Mouse (Mus musculus) CH12.LX (cell line): ENCODE data around the gene Atp9a. TPM values are rescaled to one million over a fixed set of nuclear protein-coding genes. Genes with fewer than 3 reads are reported as not detected.

Source experiments
- DNase-seq: peaks from one replicate; pipeline ENCODE4 v3.0.0-alpha.2; 2013; ENCODE audit errors: extremely low read depth
- H3K27ac ChIP-seq: 2 replicates; pipeline ENCODE4 v1.5.1; 2012; ENCODE audit warnings: low read depth, mild to moderate bottlenecking, control low read depth, moderate library complexity; ENCODE audit not compliant: insufficient read depth
- H3K27me3 ChIP-seq: replicated peaks from 2 replicates; pipeline ENCODE3; 2012; ENCODE audit warnings: inconsistent platforms
- H3K36me3 ChIP-seq, 2 experiments: replicated peaks in 1 of 2; 2 replicates each; pipeline versions ENCODE3 to v1.6.1; 2012; ENCODE audit warnings: inconsistent platforms in 1 of 2, low read length in 1 of 2, mild to moderate bottlenecking in 1 of 2, mixed read lengths in 1 of 2, moderate library complexity in 1 of 2; ENCODE audit not compliant: control insufficient read depth in 1 of 2, insufficient read depth in 1 of 2
- H3K4me1 ChIP-seq, 2 experiments: 2 replicates each; pipeline ENCODE4 v1.6.1; 2012; ENCODE audit warnings: inconsistent platforms in 1 of 2, moderate library complexity in 1 of 2; ENCODE audit not compliant: insufficient read depth in 2 of 2, control insufficient read depth in 1 of 2
- H3K4me2 ChIP-seq: 2 replicates; pipeline ENCODE4 v1.6.1; 2012; ENCODE audit warnings: low read depth, mild to moderate bottlenecking, control low read depth; ENCODE audit not compliant: poor library complexity, insufficient read depth, severe bottlenecking
- H3K4me3 ChIP-seq, 3 experiments: fragments of 150-350 bp in 1 of 3; sonication (generic) in 1 of 3; replicated peaks in 1 of 3; 2 replicates each; pipeline versions ENCODE3 to v1.5.1; 2011 to 2012; ENCODE audit warnings: low read depth in 2 of 3, low read length in 2 of 3, mild to moderate bottlenecking in 2 of 3, moderate library complexity in 2 of 3, control low read depth in 1 of 3, improper control_type of control experiment in 1 of 3, inconsistent platforms in 1 of 3, mixed read lengths in 1 of 3; ENCODE audit not compliant: poor library complexity in 1 of 3
- H3K79me2 ChIP-seq: replicated peaks from 2 replicates; pipeline ENCODE4 v1.6.1; 2012; ENCODE audit warnings: mild to moderate bottlenecking, moderate library complexity; ENCODE audit not compliant: control insufficient read depth, poor library complexity, insufficient read depth, severe bottlenecking; ENCODE audit errors: extremely low read depth
- H3K9ac ChIP-seq: 2 replicates; pipeline ENCODE4 v1.6.1; 2012; ENCODE audit warnings: low read depth, mild to moderate bottlenecking, control low read depth, moderate library complexity; ENCODE audit not compliant: insufficient read depth
- H3K9me3 ChIP-seq: replicated peaks from 2 replicates; pipeline ENCODE3; 2012; ENCODE audit warnings: low read length, inconsistent platforms, mixed read lengths
- BHLHE40 ChIP-seq: IDR thresholded peaks from 2 replicates; pipeline ENCODE4 v1.6.1; 2011; ENCODE audit warnings: mild to moderate bottlenecking, low read depth, low read length, improper control_type of control experiment
- CHD1 ChIP-seq: IDR thresholded peaks from 2 replicates; pipeline ENCODE4 v1.6.1; 2012; ENCODE audit warnings: low read depth, low read length, improper control_type of control experiment, inconsistent platforms
- CHD2 ChIP-seq: IDR thresholded peaks from 2 replicates; pipeline ENCODE4 v1.6.1; 2011; ENCODE audit warnings: low read length, improper control_type of control experiment
- CTCF ChIP-seq, 2 experiments: IDR thresholded peaks in 1 of 2; conservative IDR thresholded peaks in 1 of 2; 2 replicates each; pipeline ENCODE4 v1.5.1; 2011 to 2012; ENCODE audit warnings: low read depth in 2 of 2, low read length in 2 of 2, improper control_type of control experiment in 1 of 2, inconsistent platforms in 1 of 2, mild to moderate bottlenecking in 1 of 2, moderate library complexity in 1 of 2
- EP300 ChIP-seq: IDR thresholded peaks from 2 replicates; pipeline ENCODE4 v1.6.1; 2011; ENCODE audit warnings: low read length, improper control_type of control experiment
- ETS1 ChIP-seq: conservative IDR thresholded peaks from 2 replicates; pipeline ENCODE4 v1.6.1; 2012; ENCODE audit warnings: low read depth, mild to moderate bottlenecking, inconsistent platforms, low read length, improper control_type of control experiment, moderate library complexity
- GABPA ChIP-seq: IDR thresholded peaks from 2 replicates; pipeline ENCODE4 v1.6.1; 2012; ENCODE audit warnings: low read depth, low read length, improper control_type of control experiment, inconsistent platforms; ENCODE audit not compliant: insufficient replicate concordance
- HCFC1 ChIP-seq: IDR thresholded peaks from 2 replicates; pipeline ENCODE4 v1.6.1; 2012; ENCODE audit warnings: low read depth, mild to moderate bottlenecking, inconsistent platforms, low read length, improper control_type of control experiment
- IRF4 ChIP-seq: IDR thresholded peaks from 2 replicates; pipeline ENCODE4 v1.6.1; 2014; ENCODE audit warnings: low read depth, mild to moderate bottlenecking, inconsistent platforms, low read length, improper control_type of control experiment
- JUN ChIP-seq: IDR thresholded peaks from 2 replicates; pipeline ENCODE4 v1.6.1; 2011; ENCODE audit warnings: low read depth, mild to moderate bottlenecking, low read length, improper control_type of control experiment, moderate library complexity; ENCODE audit not compliant: insufficient read depth
- JUND ChIP-seq: conservative IDR thresholded peaks from 2 replicates; pipeline ENCODE4 v1.6.1; 2011; ENCODE audit warnings: low read depth, low read length, improper control_type of control experiment
- MAX ChIP-seq: IDR thresholded peaks from 2 replicates; pipeline ENCODE4 v1.6.1; 2011; ENCODE audit warnings: low read length, improper control_type of control experiment
- MAZ ChIP-seq: IDR thresholded peaks from 2 replicates; pipeline ENCODE4 v1.6.1; 2012; ENCODE audit warnings: low read depth, mild to moderate bottlenecking, inconsistent platforms, low read length, improper control_type of control experiment, moderate library complexity
- NELFE ChIP-seq: IDR thresholded peaks from 2 replicates; pipeline ENCODE4 v1.6.1; 2011; ENCODE audit warnings: low read depth, low read length, improper control_type of control experiment
- NRF1 ChIP-seq: IDR thresholded peaks from 2 replicates; pipeline ENCODE4 v1.6.1; 2014; ENCODE audit warnings: low read depth, mild to moderate bottlenecking, inconsistent platforms, low read length, improper control_type of control experiment, moderate library complexity
- PAX5 ChIP-seq: IDR thresholded peaks from 2 replicates; pipeline ENCODE4 v1.6.1; 2012; ENCODE audit warnings: low read length, inconsistent platforms, mixed read lengths
- POLR2A ChIP-seq: IDR thresholded peaks from 2 replicates; pipeline ENCODE4 v1.6.1; 2011; ENCODE audit warnings: low read depth, mild to moderate bottlenecking, improper control_type of control experiment, low read length
- TCF12 ChIP-seq: IDR thresholded peaks from 2 replicates; pipeline ENCODE4 v1.6.1; 2014; ENCODE audit warnings: low read depth, mild to moderate bottlenecking, inconsistent platforms, low read length, improper control_type of control experiment
- UBTF ChIP-seq: IDR thresholded peaks from 2 replicates; pipeline ENCODE4 v1.6.1; 2012; ENCODE audit warnings: low read depth, mild to moderate bottlenecking, inconsistent platforms, low read length, improper control_type of control experiment, moderate library complexity
- USF2 ChIP-seq: conservative IDR thresholded peaks from 2 replicates; pipeline ENCODE4 v1.6.1; 2011; ENCODE audit warnings: low read depth, low read length, improper control_type of control experiment
- ZMIZ1 ChIP-seq: IDR thresholded peaks from 2 replicates; pipeline ENCODE4 v1.6.1; 2012; ENCODE audit warnings: low read depth, mild to moderate bottlenecking, inconsistent platforms, low read length, improper control_type of control experiment
- ZNF384 ChIP-seq: IDR thresholded peaks from 2 replicates; pipeline ENCODE4 v1.6.1; 2012; ENCODE audit warnings: low read depth, low read length, improper control_type of control experiment, inconsistent platforms
- dilution Hi-C: fragments of 300-500 bp; cut with MboI; formaldehyde crosslinking; loops from 2 replicates; pipeline ENCODE4 v1.14.3; 2020; ENCODE audit warnings: low sequenced_read_pairs; ENCODE audit not compliant: extremely low pct_unique_long_range_greater_than_20kb, extremely low pct_ligation_motif_present
- in situ Hi-C: fragments of 300-500 bp; cut with MboI; formaldehyde crosslinking; loops from 3 replicates; pipeline ENCODE4 v1.14.3; 2019; ENCODE audit warnings: low sequenced_read_pairs, low pct_ligation_motif_present, low pct_unique_long_range_greater_than_20kb, mixed read lengths
- polyA plus RNA-seq: library from polyadenylated mRNA; unstranded; fragments of >175 nt; gene quantifications from 2 replicates; pipeline ENCODE4 v1.2.1, GENCODE M21; 2012; ENCODE audit warnings: low read depth; ENCODE audit not compliant: insufficient read length
- total RNA-seq, 2 experiments: library from RNA; depleted of rRNA; stranded (reverse); fragments of 300-350 nt in 1 of 2; fragments of >200 nt in 1 of 2; gene quantifications; 2 replicates each; pipeline ENCODE4 v1.2.3; 2012 to 2014

Gene Atp9a
- total and polyA plus RNA-seq, 3 experiments = 18.9 to 43.7 (median 40.1) TPM

DNA sequence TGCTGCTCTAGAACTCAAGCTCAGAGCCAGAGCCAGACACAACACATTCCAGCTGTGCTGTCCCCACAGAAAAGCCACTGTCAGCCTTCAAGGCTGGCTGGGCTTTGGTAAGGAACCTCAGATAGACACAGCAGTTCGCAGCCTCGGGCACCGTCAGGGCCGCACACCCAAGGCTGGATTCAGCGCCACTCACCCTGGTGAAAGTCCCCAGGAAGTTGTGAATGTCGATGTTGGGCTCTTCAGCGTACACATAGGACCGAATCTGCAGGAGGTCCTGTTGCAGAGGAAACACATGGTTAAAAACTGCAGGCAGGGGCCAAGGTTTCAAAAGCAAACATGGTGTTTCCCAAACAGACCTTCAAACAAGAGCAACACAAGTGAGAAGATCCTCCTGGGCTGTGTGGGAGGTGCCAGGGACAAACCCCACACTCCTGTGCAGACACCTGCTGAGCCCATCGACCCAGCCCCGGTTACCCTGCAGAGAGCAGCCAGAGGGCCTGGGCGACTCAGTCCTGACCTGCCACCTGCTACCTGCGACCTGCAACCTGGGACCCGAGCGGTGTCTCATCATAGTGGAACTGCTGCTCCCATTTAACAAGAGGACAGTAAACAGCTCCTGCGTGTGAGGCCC lies 58.6 kb downstream of the Atp9a start:
- Histone ChIP-seq H3K36me3 (no peaks in the 10 kb centered on the region), H3K4me3 (no peak overlapping the region), H3K79me2 (no peaks in the 10 kb centered on the region), H3K4me1 (peaks cover 0 to 8% of the 10 kb centered on the region in 2 experiments; a peak in 2 of 4 replicates), H3K9me3 (peaks cover 9% of the 10 kb centered on the region), H3K4me2 (no peak overlapping the region), H3K27me3 (peaks cover 9% of the 10 kb centered on the region), H3K9ac (no peak overlapping the region), H3K27ac (no peak overlapping the region)
- TF ChIP-seq UBTF = no peak
- TF ChIP-seq CHD2 = no peak
- TF ChIP-seq HCFC1 = no peak
- no peak for DNase-seq
- in situ Hi-C loops (loop anchor here (10.0 kb wide), 1 partner anchor 181 kb away; no protein-coding TSS in a partner anchor), dilution Hi-C loops (no loop called here)

DNA sequence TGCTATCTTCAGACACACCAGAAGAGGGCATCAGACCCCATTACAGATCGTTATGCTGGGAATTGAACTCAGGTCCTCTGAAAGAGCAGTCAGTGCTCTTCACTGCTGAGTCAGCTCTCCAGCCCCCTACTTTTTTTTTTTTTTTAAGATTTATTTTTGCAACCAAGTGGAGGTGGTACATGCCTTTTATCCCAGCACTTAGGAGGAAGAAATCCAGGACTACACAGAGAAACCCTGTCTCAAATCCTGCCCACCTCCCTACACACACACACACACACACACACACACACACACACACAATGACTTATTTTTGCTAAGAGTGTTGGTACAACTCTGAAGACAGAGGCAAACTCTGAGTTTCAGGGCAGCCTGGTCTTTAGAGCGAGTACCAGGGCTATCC lies 59.5 kb downstream of the Atp9a start:
- H3K9ac ChIP-seq = no peak overlapping the region
- H3K36me3 ChIP-seq = no peaks in the 10 kb centered on the region
- peaks cover 15% of the 10 kb centered on the region for H3K9me3 ChIP-seq
- peaks cover 0 to 8% of the 10 kb centered on the region in 2 experiments; a peak in 2 of 4 replicates for H3K4me1 ChIP-seq
- no peak overlapping the region for H3K27ac ChIP-seq
- no peak overlapping the region for H3K4me3 ChIP-seq
- H3K79me2 ChIP-seq = no peaks in the 10 kb centered on the region
- DNase-seq = no peak
- dilution Hi-C loops (no loop called here), in situ Hi-C loops (loop anchor here (10.0 kb wide), 1 partner anchor 182 kb away; no protein-coding TSS in a partner anchor)
- no peak overlapping the region for H3K4me2 ChIP-seq
- TF ChIP-seq IRF4 (no peak), MAX (no peak), NELFE (no peak), ZNF384 (no peak), TCF12 (no peak), CHD2 (no peak), JUND (no peak)
- H3K27me3 ChIP-seq = peaks cover 10% of the 10 kb centered on the region

- no peak overlapping the region for H3K27ac ChIP-seq
- in situ Hi-C loops = loop anchor here (10.0 kb wide), 1 partner anchor 183 kb away; no protein-coding TSS in a partner anchor
- no peak overlapping the region for H3K9ac ChIP-seq
- dilution Hi-C loops = no loop called here
- peaks cover 14% of the 10 kb centered on the region for H3K27me3 ChIP-seq
- no peak overlapping the region for H3K4me2 ChIP-seq
- H3K36me3 ChIP-seq = no peaks in the 10 kb centered on the region
- peaks cover 0 to 8% of the 10 kb centered on the region in 2 experiments; a peak in 2 of 4 replicates for H3K4me1 ChIP-seq
- H3K9me3 ChIP-seq = peaks cover 14% of the 10 kb centered on the region
- no peaks in the 10 kb centered on the region for H3K79me2 ChIP-seq
- H3K4me3 ChIP-seq = no peak overlapping the region
- TF ChIP-seq MAZ (no peak), HCFC1 (no peak), EP300 (no peak), POLR2A (no peak), GABPA (no peak), NELFE (no peak), CTCF (conservative IDR thresholded peaks at IDR 0.05 in 1 of 2, IDR thresholded peaks at IDR 0.05 in 1 of 2; ENCODE audit: low read depth in 2 of 2, low read length in 2 of 2) (no peak), TCF12 (no peak), ZNF384 (no peak), ZMIZ1 (no peak), JUN (no peak), ETS1 (no peak), NRF1 (no peak), USF2 (no peak), BHLHE40 (no peak), PAX5 (no peak), IRF4 (no peak), CHD1 (no peak), MAX (no peak)
- no peak for DNase-seq
These were observed 60.7 kb downstream of the Atp9a start for GRCm38 (mm10) chr2:168681531-168681930.
